Comparison of ENCODE assay signal across 7 mouse cellular contexts in genomic region chr19:11092131-11092530, GRCm38 (mm10). TPM values are rescaled to one million over a fixed set of nuclear protein-coding genes. Genes with fewer than 3 reads are reported as not detected.
DNase-seq lines count a peak whose midpoint lies in the region; ATAC-seq and TF ChIP-seq lines count a peak whose summit lies in the region.
"Not testable (repeated sequence)": the region's sequence is repeated elsewhere in the genome, so short reads cannot be mapped to it uniquely, and the experiment has no call there.

No protein-coding gene starts in this region.

- H3K4me3 ChIP-seq in bone marrow, adult 2 months (replicated peaks; ENCODE audit: control insufficient read depth, low read depth, low read length), result not testable (repeated sequence)
- H3K4me3 ChIP-seq in forebrain, embryonic 11.5 days (ENCODE audit: low read depth, low read length), result peak overlapping the region; percentile 22; the same call in 1 of the 2 replicates
- H3K4me3 ChIP-seq in heart, embryonic 16.5 days (ENCODE audit: low read length), result peak overlapping the region; percentile 41
- peak overlapping the region; percentile 14; the same call in 1 of the 2 replicates for H3K4me3 ChIP-seq in kidney, adult 2 months (ENCODE audit: insufficient read depth, low read depth, low read length)
- peak overlapping the region; percentile 35 for H3K4me3 ChIP-seq in liver, embryonic 15.5 days (replicated peaks)
- H3K4me3 ChIP-seq in midbrain, embryonic 16.5 days (ENCODE audit: low read depth, low read length), result peak overlapping the region; percentile 43
- peak overlapping the region; percentile 58 for H3K4me3 ChIP-seq in small intestine, adult 2 months (ENCODE audit: low read depth, low read length)

- H3K27ac ChIP-seq in bone marrow, adult 2 months (ENCODE audit: control insufficient read depth, insufficient read depth, low read depth, low read length, poor library complexity), result peak overlapping the region; percentile 21; the same call in 1 of the 2 replicates
- H3K27ac ChIP-seq in forebrain, embryonic 11.5 days (ENCODE audit: low read depth, low read length); heart, embryonic 16.5 days (ENCODE audit: low read length); kidney, adult 2 months (ENCODE audit: insufficient read depth, low read depth, low read length); liver, embryonic 15.5 days (replicated peaks); midbrain, embryonic 16.5 days (ENCODE audit: low read length); small intestine, adult 2 months (ENCODE audit: insufficient read depth, low read depth, low read length): not testable (repeated sequence)

- 0 out of 2 replicates have a peak, but pooled peaks have one; percentile 44 for ATAC-seq in forebrain, embryonic 11.5 days (replicated peaks; ENCODE audit: low FRiP score)
- not testable (repeated sequence) for ATAC-seq in heart, embryonic 16.5 days (replicated peaks; ENCODE audit: extremely low read depth, insufficient read depth, low FRiP score); liver, embryonic 15.5 days (ENCODE audit: insufficient read depth)
- peak; percentile 48; the same call in 1 of the 2 replicates for ATAC-seq in midbrain, embryonic 16.5 days

- not testable (repeated sequence) for H3K36me3 ChIP-seq in forebrain, embryonic 11.5 days (ENCODE audit: control insufficient read depth, insufficient read depth, low read length); heart, embryonic 16.5 days (ENCODE audit: control insufficient read depth, insufficient read depth); kidney, adult 2 months (ENCODE audit: control insufficient read depth, insufficient read depth, low read length); liver, embryonic 15.5 days (replicated peaks); midbrain, embryonic 16.5 days (ENCODE audit: control insufficient read depth, insufficient read depth, low read length); small intestine, adult 2 months (ENCODE audit: control insufficient read depth, insufficient read depth, low read length)

- H3K27me3 ChIP-seq in forebrain, embryonic 11.5 days (ENCODE audit: control insufficient read depth, insufficient read depth, low read length); heart, embryonic 16.5 days (ENCODE audit: control insufficient read depth, insufficient read depth, low read length); kidney, adult 2 months (replicated peaks; ENCODE audit: control insufficient read depth, insufficient read depth, low read length); liver, embryonic 15.5 days; midbrain, embryonic 16.5 days (ENCODE audit: control insufficient read depth, insufficient read depth, low read depth, low read length); small intestine, adult 2 months (ENCODE audit: control insufficient read depth, insufficient read depth, low read length): not testable (repeated sequence)

- H3K9me3 ChIP-seq in forebrain, embryonic 11.5 days (ENCODE audit: control insufficient read depth, low read length); heart, embryonic 16.5 days (replicated peaks; ENCODE audit: control insufficient read depth, low read length); liver, embryonic 15.5 days (replicated peaks); midbrain, embryonic 16.5 days (replicated peaks; ENCODE audit: control insufficient read depth, low read length, poor library complexity, severe bottlenecking): not testable (repeated sequence)

- not testable (repeated sequence) for H3K4me1 ChIP-seq in bone marrow, adult 2 months (ENCODE audit: control insufficient read depth, insufficient read depth, low read length); forebrain, embryonic 11.5 days (replicated peaks; ENCODE audit: control insufficient read depth, insufficient read depth, low read length); heart, embryonic 16.5 days (ENCODE audit: control insufficient read depth, insufficient read depth, low read length); kidney, adult 2 months (ENCODE audit: control insufficient read depth, insufficient read depth, low read length); liver, embryonic 15.5 days (replicated peaks); midbrain, embryonic 16.5 days (ENCODE audit: control insufficient read depth, insufficient read depth, low read length); small intestine, adult 2 months (ENCODE audit: control insufficient read depth, insufficient read depth, insufficient read length, low read length)

- WGBS in bone marrow, adult 2 months, result 3% methylated on average over 50 of the region's 50 CpGs
- WGBS in forebrain, embryonic 11.5 days, result 7% methylated on average over 50 of the region's 50 CpGs
- WGBS in heart, embryonic 16.5 days, result 2% methylated on average over 50 of the region's 50 CpGs
- 3% methylated on average over 50 of the region's 50 CpGs for WGBS in kidney, adult 2 months
- WGBS in liver, embryonic 15.5 days (ENCODE audit: insufficient replicate concordance), result 2% methylated on average over 50 of the region's 50 CpGs
- WGBS in midbrain, embryonic 16.5 days, result 2% methylated on average over 50 of the region's 50 CpGs
- WGBS in small intestine, adult 2 months, result under 1% methylated on average over 50 of the region's 50 CpGs

- peak overlapping the region; percentile 45 for H3K4me2 ChIP-seq in forebrain, embryonic 11.5 days (ENCODE audit: low read depth, low read length, severe bottlenecking)
- peak overlapping the region; percentile 67 for H3K4me2 ChIP-seq in heart, embryonic 16.5 days (ENCODE audit: low read depth, low read length)
- H3K4me2 ChIP-seq in liver, embryonic 15.5 days, result peak overlapping the region; percentile 58
- peak overlapping the region; percentile 77 for H3K4me2 ChIP-seq in midbrain, embryonic 16.5 days (ENCODE audit: low read length)

- DNase-seq in forebrain, embryonic 11.5 days (ENCODE audit: low spot score); kidney, adult 2 months: not testable (repeated sequence)

- not testable (repeated sequence) for TF ChIP-seq CTCF in bone marrow, adult 2 months (IDR thresholded peaks at IDR 0.05; ENCODE audit: control insufficient read depth, insufficient read depth, low read length); kidney, adult 2 months (conservative IDR thresholded peaks at IDR 0.05; ENCODE audit: insufficient read depth, insufficient read length, low read depth, low read length); small intestine, adult 2 months (IDR thresholded peaks at IDR 0.05; ENCODE audit: extremely low read depth, insufficient read length, insufficient replicate concordance, low read depth, low read length)

- not testable (repeated sequence) for H3K9ac ChIP-seq in forebrain, embryonic 11.5 days (ENCODE audit: low read length); heart, embryonic 16.5 days (ENCODE audit: low read length); liver, embryonic 15.5 days
- H3K9ac ChIP-seq in midbrain, embryonic 16.5 days (ENCODE audit: low read depth, low read length), result peak overlapping the region; percentile 60

- TF ChIP-seq POLR2A in bone marrow, adult 2 months (IDR thresholded peaks at IDR 0.05; ENCODE audit: borderline replicate concordance, control insufficient read depth, low read depth, low read length); kidney, adult 2 months (IDR thresholded peaks at IDR 0.05; ENCODE audit: low read depth, low read length); small intestine, adult 2 months (IDR thresholded peaks at IDR 0.05; ENCODE audit: low read depth, low read length): not testable (repeated sequence)

RNA-seq across cellular contexts. Expression of gene Ms4a8a, which starts 11.2 kb away (rescaled TPM):
- 7.3 and 12.7 TPM in 2 replicates for polyA plus RNA-seq in bone marrow, adult 2 months (2011; ENCODE audit: insufficient read depth, insufficient read length, low replicate concordance, missing spikeins)
- polyA plus RNA-seq in forebrain, embryonic 11.5 days (2014; fragmentation: Nextera tagmentation; extraction: Ambion mirVana), result not detected in 2 replicates
- polyA plus RNA-seq in heart, embryonic 16.5 days (2015; fragmentation: Nextera tagmentation; extraction: Ambion mirVana), result 0.22 and 0.30 TPM in 2 replicates
- polyA plus RNA-seq in kidney, adult 2 months (2012; rRNA removed), result 0.43 and 0.86 TPM in 2 replicates
- polyA plus RNA-seq in liver, embryonic 15.5 days (2015; fragmentation: Nextera tagmentation; extraction: Ambion mirVana), result 0.10 and 0.21 TPM in 2 replicates
- polyA plus RNA-seq in midbrain, embryonic 16.5 days (2015; fragmentation: Nextera tagmentation; extraction: Ambion mirVana), result not detected in 2 replicates
- polyA plus RNA-seq in small intestine, adult 2 months (2012; rRNA removed), result 173 and 417 TPM in 2 replicates

RNA-seq across cellular contexts. Expression of gene 1700017D01Rik, which starts 38.5 kb away (rescaled TPM):
- polyA plus RNA-seq in bone marrow, adult 2 months (2011; ENCODE audit: insufficient read depth, insufficient read length, low replicate concordance, missing spikeins), result not detected in 2 replicates
- polyA plus RNA-seq in forebrain, embryonic 11.5 days (2014; fragmentation: Nextera tagmentation; extraction: Ambion mirVana), result not detected in 2 replicates
- polyA plus RNA-seq in heart, embryonic 16.5 days (2015; fragmentation: Nextera tagmentation; extraction: Ambion mirVana), result not detected in 2 replicates
- 0.10 TPM in 1 of 2 replicates, not detected in the other for polyA plus RNA-seq in kidney, adult 2 months (2012; rRNA removed)
- polyA plus RNA-seq in liver, embryonic 15.5 days (2015; fragmentation: Nextera tagmentation; extraction: Ambion mirVana), result not detected in 2 replicates
- polyA plus RNA-seq in midbrain, embryonic 16.5 days (2015; fragmentation: Nextera tagmentation; extraction: Ambion mirVana), result not detected in 2 replicates
- polyA plus RNA-seq in small intestine, adult 2 months (2012; rRNA removed), result not detected in 2 replicates

Comparison
In these comparisons a context has a peak if more than half of its experiments do, and no peak if none do; other contexts are left out.
1. RNA of gene Ms4a8a, which starts 11.2 kb away (polyA plus RNA-seq): 173 to 417 TPM in small intestine, adult 2 months; 7.3 to 12.7 TPM in bone marrow, adult 2 months, 0.43 to 0.86 TPM in kidney, adult 2 months, 0.22 to 0.30 TPM in heart, embryonic 16.5 days, 0.10 to 0.21 TPM in liver, embryonic 15.5 days, not detected in forebrain, embryonic 11.5 days and not detected in midbrain, embryonic 16.5 days; every median in the first group is over 10 times any median in the second.
2. Peak in every context shown above with its lines, with median percentiles within 50 percentile points of each other: H3K4me2 ChIP-seq.